Mouse (Mus musculus): ENCODE results near the gene Ftl1. TPM values are rescaled to one million over a fixed set of nuclear protein-coding genes. Genes with fewer than 3 reads are reported as not detected.

Ftl1 gene
- polyA plus RNA-seq, 2 experiments: 1,846 to 4,811 TPM

- TF ChIP-seq EP300 (IDR thresholded peaks at IDR 0.05; ENCODE audit: low read depth): no peak
- TF ChIP-seq CTCF (IDR thresholded peaks at IDR 0.05; ENCODE audit: low read depth): no peak
- no peak overlapping the region for H3K4me3 ChIP-seq (ENCODE audit: insufficient read depth in 1 of 2, low read depth in 2 of 2, low read length in 2 of 2)
- no peak overlapping the region for H3K9ac ChIP-seq (replicated peaks)
- peaks cover 0 to 14% of the 10 kb centered on the region in 2 experiments; a peak in 2 of 4 replicates for H3K4me1 ChIP-seq (replicated peaks; ENCODE audit: control insufficient read depth in 2 of 2, insufficient read depth in 2 of 2, low read length in 1 of 2)
- no peaks in the 10 kb centered on the region for H3K9me3 ChIP-seq (ENCODE audit: control insufficient read depth, low read length)
- no peak overlapping the region for H3K27ac ChIP-seq
- no peaks in the 10 kb centered on the region for H3K36me3 ChIP-seq (replicated peaks; ENCODE audit: control insufficient read depth, insufficient read depth, low read depth)
- ATAC-seq (ENCODE audit: insufficient read depth) (no peak), DNase-seq (ENCODE audit: low read depth in 3 of 3, low spot score in 3 of 3) (no peak)
- H3K27me3 ChIP-seq (ENCODE audit: control insufficient read depth, insufficient read depth, low read length): no peaks in the 10 kb centered on the region
- H3K4me2 ChIP-seq (ENCODE audit: low read depth): no peak overlapping the region
- 45% methylated on average over 6 of the region's 6 CpGs for WGBS (ENCODE audit: insufficient replicate concordance)
Measured at GRCm38 (mm10) chr7:45437046-45437445, 22.6 kb downstream of the Ftl1 start.

GRCm38 (mm10) chr7:45436444-45436843 is 23.2 kb downstream of the Ftl1 start:
- TF ChIP-seq EP300 (IDR thresholded peaks at IDR 0.05; ENCODE audit: low read depth): no peak
- TF ChIP-seq CTCF (IDR thresholded peaks at IDR 0.05; ENCODE audit: low read depth): no peak
- no peaks in the 10 kb centered on the region for H3K27me3 ChIP-seq (ENCODE audit: control insufficient read depth, insufficient read depth, low read length)
- H3K4me1 ChIP-seq (replicated peaks; ENCODE audit: control insufficient read depth in 2 of 2, insufficient read depth in 2 of 2, low read length in 1 of 2): peaks cover 0 to 14% of the 10 kb centered on the region in 2 experiments; a peak in 2 of 4 replicates
- H3K27ac ChIP-seq: no peak overlapping the region
- ATAC-seq (ENCODE audit: insufficient read depth) (no peak), DNase-seq (ENCODE audit: low read depth in 3 of 3, low spot score in 3 of 3) (no peak)
- no peak overlapping the region for H3K9ac ChIP-seq (replicated peaks)
- H3K9me3 ChIP-seq (ENCODE audit: control insufficient read depth, low read length): no peaks in the 10 kb centered on the region
- H3K4me2 ChIP-seq (ENCODE audit: low read depth): no peak overlapping the region
- no peak overlapping the region for H3K4me3 ChIP-seq (ENCODE audit: insufficient read depth in 1 of 2, low read depth in 2 of 2, low read length in 2 of 2)
- peaks cover 2% of the 10 kb centered on the region; the same call in 1 of the 2 replicates for H3K36me3 ChIP-seq (replicated peaks; ENCODE audit: control insufficient read depth, insufficient read depth, low read depth)
- 70% methylated on average over 5 of the region's 5 CpGs for WGBS (ENCODE audit: insufficient replicate concordance)

GRCm38 (mm10) chr7:45435038-45435437 is 24.6 kb downstream of the Ftl1 start:
- DNase-seq (ENCODE audit: low read depth in 3 of 3, low spot score in 3 of 3): no peak
- ATAC-seq (ENCODE audit: insufficient read depth): no peak
- Histone ChIP-seq H3K4me3 (ENCODE audit: insufficient read depth in 1 of 2, low read depth in 2 of 2, low read length in 2 of 2) (peak overlapping the region; percentile 39 to 51), H3K27ac (no peak overlapping the region), H3K4me2 (ENCODE audit: low read depth) (peak overlapping the region; percentile 73), H3K9ac (replicated peaks) (peak overlapping the region; percentile 58), H3K27me3 (ENCODE audit: control insufficient read depth, insufficient read depth, low read length) (no peaks in the 10 kb centered on the region), H3K36me3 (replicated peaks; ENCODE audit: control insufficient read depth, insufficient read depth, low read depth) (peaks cover 3% of the 10 kb centered on the region; the same call in 1 of the 2 replicates), H3K4me1 (replicated peaks; ENCODE audit: control insufficient read depth in 2 of 2, insufficient read depth in 2 of 2, low read length in 1 of 2) (peaks cover 0 to 14% of the 10 kb centered on the region in 2 experiments; a peak in 2 of 4 replicates), H3K9me3 (ENCODE audit: control insufficient read depth, low read length) (no peaks in the 10 kb centered on the region)
- TF ChIP-seq EP300 (IDR thresholded peaks at IDR 0.05; ENCODE audit: low read depth) (no peak), CTCF (IDR thresholded peaks at IDR 0.05; ENCODE audit: low read depth) (no peak)
- WGBS (ENCODE audit: insufficient replicate concordance): 5% methylated on average over 16 of the region's 16 CpGs

GRCm38 (mm10) chr7:45434203-45435015 is 25.3 kb downstream of the Ftl1 start, which contains the start of gene Gys1:
Gene Gys1 (plus strand): TSS chr7:45434844.
- Histone ChIP-seq H3K4me3 (ENCODE audit: insufficient read depth in 1 of 2, low read depth in 2 of 2, low read length in 2 of 2) (peak within 1 kb of the TSS; percentile 87 to 97), H3K9me3 (ENCODE audit: control insufficient read depth, low read length) (no peaks in the 10 kb centered on the region), H3K4me2 (ENCODE audit: low read depth) (peak within 1 kb of the TSS; percentile 88), H3K9ac (replicated peaks) (peak within 1 kb of the TSS; percentile 89), H3K27ac (peak within 1 kb of the TSS; percentile 79), H3K27me3 (ENCODE audit: control insufficient read depth, insufficient read depth, low read length) (no peaks in the 10 kb centered on the region), H3K4me1 (replicated peaks; ENCODE audit: control insufficient read depth in 2 of 2, insufficient read depth in 2 of 2, low read length in 1 of 2) (peaks cover 0 to 14% of the 10 kb centered on the region in 2 experiments; a peak in 2 of 4 replicates), H3K36me3 (replicated peaks; ENCODE audit: control insufficient read depth, insufficient read depth, low read depth) (peaks cover 3% of the 10 kb centered on the region; the same call in 1 of the 2 replicates)
- DNase-seq (ENCODE audit: low read depth in 3 of 3, low spot score in 3 of 3): peak; percentile 99 to 100 (median 100)
- peak; percentile 97 for ATAC-seq (ENCODE audit: insufficient read depth)
- TF ChIP-seq CTCF (IDR thresholded peaks at IDR 0.05; ENCODE audit: low read depth) (peak; percentile 99), EP300 (IDR thresholded peaks at IDR 0.05; ENCODE audit: low read depth) (peak; percentile 67)
- under 1% methylated on average over 45 of the region's 45 CpGs for WGBS (ENCODE audit: insufficient replicate concordance)

GRCm38 (mm10) chr7:45433835-45434202 is 25.9 kb downstream of the Ftl1 start:
- DNase-seq (ENCODE audit: low read depth in 3 of 3, low spot score in 3 of 3): no peak

More at GRCm38 (mm10) chr7:45433835-45434202, 25.9 kb downstream of the Ftl1 start:
- under 1% methylated on average over 7 of the region's 7 CpGs for WGBS (ENCODE audit: insufficient replicate concordance)
- Histone ChIP-seq H3K27me3 (ENCODE audit: control insufficient read depth, insufficient read depth, low read length) (no peaks in the 10 kb centered on the region), H3K36me3 (replicated peaks; ENCODE audit: control insufficient read depth, insufficient read depth, low read depth) (peaks cover 5% of the 10 kb centered on the region), H3K4me1 (replicated peaks; ENCODE audit: control insufficient read depth in 2 of 2, insufficient read depth in 2 of 2, low read length in 1 of 2) (peaks cover 0 to 14% of the 10 kb centered on the region in 2 experiments; a peak in 2 of 4 replicates), H3K27ac (peak overlapping the region; percentile 79), H3K4me2 (ENCODE audit: low read depth) (peak overlapping the region; percentile 88), H3K9ac (replicated peaks) (peak overlapping the region; percentile 89), H3K4me3 (ENCODE audit: insufficient read depth in 1 of 2, low read depth in 2 of 2, low read length in 2 of 2) (peak overlapping the region; percentile 87 to 97), H3K9me3 (ENCODE audit: control insufficient read depth, low read length) (no peaks in the 10 kb centered on the region)
- TF ChIP-seq CTCF (IDR thresholded peaks at IDR 0.05; ENCODE audit: low read depth): no peak
- no peak for TF ChIP-seq EP300 (IDR thresholded peaks at IDR 0.05; ENCODE audit: low read depth)
- ATAC-seq (ENCODE audit: insufficient read depth): no peak
